Mouse (Mus musculus) fat pad, adult 2 months (tissue): ENCODE data around the gene Hoga1.

ENCODE experiments used
- DNase-seq: peaks from one replicate; pipeline ENCODE4 v3.0.0-alpha.2; 2011; ENCODE audit warnings: low read depth, low spot score; ENCODE audit errors: extremely low read depth

The Hoga1 gene

DNA sequence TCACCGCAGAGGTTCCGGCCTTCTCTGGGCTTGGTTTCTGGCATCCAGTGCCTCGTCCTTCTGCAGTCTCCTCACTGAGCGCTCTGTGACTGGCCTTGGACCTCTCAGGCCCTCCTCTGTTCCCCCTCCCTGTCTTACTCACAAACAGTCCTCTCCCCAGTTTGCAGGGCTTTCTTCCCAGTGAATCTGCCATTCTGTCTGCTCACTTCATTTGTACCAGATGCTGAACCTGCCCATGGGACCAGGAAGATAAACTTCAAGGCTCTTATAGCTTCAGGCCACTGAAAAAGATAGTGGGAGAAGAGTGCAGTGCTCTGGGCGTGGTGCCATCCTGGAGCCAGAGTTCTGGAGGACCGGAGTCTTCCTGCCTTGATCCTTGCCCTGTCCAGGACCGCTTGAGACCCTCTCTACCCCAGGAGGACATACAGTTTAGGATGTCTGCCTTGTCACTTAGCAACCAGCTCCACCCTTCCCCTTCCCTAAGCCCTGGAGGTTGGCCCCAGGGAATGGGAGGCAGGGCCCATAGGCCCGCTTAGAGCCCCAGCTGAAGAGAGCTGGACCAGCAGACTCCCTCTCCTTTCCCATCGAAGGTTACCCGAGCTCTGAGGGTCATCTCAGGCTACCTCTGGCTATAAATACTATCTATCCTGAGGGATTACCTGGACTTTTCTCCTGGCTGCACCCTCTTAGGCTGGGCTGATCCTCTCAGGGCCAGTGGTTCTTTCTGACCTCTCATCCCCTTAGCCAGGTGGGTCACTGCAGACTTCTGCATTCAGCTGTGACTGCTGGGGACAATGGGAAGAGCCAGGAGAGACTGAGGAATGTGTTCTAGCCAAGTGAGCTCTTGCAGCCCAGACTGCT, 23.5 kb upstream of the Hoga1 start:
- no peak for DNase-seq

DNA sequence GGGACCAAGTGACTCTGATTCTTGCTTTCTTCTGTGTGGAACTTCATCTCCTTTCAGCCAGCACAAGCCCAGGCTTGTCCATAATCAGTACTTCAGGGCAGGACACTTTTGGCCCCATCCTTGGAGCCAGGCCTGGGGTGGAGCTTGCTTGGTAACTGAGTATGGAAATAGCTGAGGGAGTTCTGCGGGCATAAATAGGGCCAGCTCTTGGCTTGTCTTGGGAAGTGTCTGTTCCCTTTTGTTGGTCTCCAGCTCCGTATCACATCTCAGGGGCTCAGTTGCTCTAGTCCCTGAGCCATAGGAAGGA, 22.9 kb upstream of the Hoga1 start:
- no peak for DNase-seq

DNA sequence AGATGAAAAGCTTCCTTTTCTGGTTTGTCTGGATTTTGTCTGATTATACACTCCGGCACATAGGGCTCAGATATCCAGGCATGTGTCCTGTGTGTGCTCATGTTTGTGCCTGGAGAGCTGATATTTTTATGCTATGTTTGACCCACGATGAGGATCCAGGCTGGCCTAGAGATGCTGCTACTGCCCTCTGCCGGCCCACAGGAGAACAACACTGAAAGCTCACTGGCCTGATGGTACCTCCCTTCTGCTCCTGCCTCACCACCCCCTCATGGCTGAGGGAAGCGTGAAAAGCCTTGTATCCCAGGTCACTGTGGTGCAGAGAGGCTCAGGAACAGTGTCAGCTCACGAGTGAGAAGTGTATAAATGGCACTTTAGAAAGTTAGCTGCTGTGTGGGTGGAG, 19.3 kb upstream of the Hoga1 start:
- no peak for DNase-seq

DNA sequence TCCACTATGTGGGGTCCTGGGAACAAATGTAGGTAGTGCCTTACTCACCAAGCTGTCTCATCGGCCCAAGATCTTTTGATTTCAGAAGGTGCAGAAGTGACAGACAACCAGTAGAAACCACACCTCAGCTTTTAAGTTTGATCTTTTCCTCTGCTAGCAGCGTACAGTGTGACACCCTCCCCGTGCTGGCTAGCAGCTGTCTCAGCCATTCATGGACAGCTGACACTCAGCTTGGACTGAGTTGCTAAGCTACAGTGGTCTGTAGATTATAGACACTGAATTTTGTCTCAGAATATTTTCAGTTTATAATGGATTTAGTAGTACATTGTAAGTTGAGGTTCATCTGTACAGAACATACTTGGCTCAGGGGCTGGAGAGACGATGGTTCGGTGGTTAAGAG, 14.3 kb upstream of the Hoga1 start:
- DNase-seq = no peak

DNA sequence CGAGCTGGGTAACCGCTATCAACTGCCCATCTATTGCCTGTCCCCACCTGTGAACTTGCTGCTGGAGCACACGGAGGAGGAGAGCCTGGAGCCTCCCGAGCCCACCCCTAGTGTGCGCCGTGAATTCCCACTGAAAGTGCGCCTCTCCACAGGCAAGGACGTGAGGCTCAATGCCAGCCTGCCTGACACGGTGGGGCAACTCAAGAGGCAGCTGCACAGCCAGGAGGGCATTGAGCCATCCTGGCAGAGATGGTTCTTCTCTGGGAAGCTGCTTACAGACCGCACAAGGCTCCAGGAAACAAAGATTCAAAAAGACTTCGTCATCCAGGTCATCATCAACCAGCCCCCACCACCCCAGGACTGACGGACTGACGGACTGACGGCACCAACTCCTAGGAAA, 11.8 kb upstream of the Hoga1 start:
- no peak for DNase-seq

DNA sequence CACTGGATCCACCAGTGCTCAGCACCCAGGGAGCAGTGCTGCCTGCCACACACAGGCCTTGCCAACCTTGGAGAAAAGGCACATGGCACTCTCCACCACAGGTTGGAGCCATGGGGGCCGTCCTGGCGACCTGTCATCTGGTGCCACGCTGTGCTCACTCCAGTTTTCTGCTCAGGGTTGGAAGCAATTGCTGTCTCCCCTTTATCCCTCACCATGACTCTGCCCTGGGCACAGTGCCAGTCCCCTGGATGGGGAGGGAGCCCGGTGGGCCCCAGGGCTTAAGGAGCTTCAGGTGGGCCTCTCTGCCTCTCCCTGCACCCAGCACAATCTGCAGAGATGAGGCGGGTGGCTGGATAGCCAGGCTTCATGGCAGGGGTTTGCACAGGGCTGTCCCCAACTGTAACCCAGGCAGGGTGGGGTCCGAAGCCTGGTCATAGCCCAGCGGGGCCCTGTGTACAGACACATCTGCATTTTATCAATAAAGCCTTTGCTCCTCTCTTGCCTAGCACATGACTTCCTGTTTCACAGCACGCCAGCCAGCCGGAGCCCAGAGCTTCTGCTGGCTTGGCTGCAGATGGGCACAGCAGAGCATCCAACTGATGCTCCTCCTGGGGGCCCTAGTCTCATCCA, 11.1 kb upstream of the Hoga1 start:
- DNase-seq = no peak

DNA sequence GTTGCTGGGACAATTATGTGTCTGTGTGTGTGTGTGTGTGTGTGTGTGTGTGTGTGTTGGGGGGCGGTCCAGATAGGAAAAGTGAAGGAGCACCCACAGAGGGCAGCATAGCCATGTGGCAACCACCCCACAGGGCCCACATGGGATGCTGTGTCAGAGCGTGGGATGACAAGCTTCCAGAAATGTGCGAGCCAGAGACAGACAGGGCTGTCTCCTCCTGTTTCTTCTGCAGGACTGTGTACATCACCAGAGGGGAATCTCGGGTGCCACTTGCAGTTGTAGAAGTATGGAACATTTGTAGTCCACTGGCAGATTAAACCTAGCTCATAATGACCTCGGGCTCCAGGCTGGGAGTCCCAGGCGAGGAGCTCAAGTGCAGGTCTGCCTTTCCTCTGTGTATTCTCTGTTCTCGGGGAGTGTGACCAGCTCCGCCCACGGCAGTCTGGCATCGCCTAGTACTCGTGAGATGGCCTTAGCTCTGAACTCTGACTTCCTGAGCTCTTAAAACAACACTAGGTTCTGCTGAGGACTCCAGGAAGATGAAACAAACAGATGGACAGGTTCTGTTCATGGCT, 10.4 kb upstream of the Hoga1 start:
- DNase-seq = no peak

DNA sequence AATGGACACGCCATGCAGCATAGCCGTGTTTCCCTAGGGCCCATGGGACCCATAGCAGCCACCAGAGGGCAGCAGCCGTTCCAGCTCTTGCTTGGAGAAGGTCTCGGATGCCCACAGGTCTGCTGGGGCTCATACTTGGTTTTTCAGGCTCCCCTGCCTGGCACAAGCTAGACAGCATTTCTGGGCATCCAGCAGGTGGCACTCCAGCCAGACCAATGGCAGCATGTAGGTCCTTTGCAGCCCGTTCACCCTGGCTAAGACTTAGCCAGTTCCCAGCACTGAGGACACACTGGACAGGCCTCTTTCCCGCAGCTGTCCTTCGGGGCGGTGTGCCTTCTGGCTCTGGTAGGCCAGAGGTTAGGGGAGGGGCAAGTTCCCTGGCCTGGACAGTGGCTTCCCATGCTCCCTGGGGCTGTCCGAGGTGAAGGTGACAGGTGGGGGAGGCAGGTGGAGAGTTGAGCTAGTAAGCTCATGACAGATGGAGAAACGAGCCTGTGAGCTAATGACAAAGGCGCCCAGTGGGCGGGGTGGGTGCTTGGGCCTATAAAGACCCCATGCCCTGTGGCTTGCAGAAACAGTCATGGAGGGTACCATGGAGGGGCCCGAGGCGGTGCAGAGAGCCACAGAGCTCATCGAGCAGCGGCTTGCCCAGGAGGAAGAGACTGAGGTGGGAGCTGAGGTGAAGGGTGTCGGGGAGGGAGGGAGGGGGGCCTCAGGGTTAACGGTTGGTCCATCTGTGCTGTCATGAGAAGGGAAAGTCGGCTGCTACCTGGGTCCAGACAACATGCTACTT, 9.8 kb upstream of the Hoga1 start, which contains the start of gene Ankrd2:
Gene Ankrd2, plus strand, starts transcription at position 545 of the 793 bp plus-strand sequence.
- no peak for DNase-seq

DNA sequence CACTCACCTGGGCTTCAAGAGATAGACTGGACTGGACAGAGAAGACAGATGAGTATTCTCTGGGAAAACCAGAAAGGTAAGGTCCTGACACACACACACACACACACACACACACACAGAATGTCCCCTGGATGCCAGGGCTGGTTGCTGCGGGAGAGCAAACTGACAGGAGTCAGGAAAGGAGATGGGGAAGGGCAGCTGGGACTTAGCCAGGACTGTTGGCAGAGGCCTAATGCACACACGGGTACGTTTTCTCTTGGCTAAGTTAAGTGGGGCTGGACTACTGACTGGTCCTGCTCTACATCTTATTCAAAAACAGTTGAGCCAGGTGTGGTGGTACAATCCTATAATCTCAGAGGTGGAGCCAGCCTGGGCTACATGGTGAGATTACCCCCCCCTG, 9.1 kb upstream of the Hoga1 start:
- no peak for DNase-seq

DNA sequence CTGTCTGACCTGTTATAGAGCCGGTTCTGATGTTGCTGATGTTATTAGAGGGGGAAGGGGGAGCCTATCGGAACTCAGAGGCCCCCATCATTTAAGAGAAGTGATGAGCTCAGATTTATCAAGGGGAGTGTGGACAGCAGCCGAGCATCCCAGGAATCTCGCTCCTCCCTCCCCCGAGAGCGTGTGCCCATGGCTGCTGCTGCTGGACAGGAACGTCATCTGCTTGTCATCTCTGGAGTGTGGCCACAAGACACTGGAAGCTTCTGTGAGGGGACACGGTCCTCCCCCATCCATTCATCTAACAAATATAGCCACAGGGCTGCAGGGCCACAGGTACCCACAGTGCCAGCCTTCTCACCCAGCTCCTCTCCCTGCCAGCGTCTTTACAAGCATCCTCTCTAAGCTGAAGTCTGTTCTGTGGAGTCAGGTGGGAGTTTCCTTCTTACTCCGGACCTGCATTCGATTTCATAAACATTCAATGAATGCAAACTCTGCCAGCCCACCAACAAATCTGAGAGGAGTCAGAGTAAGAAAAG, 8.2 kb upstream of the Hoga1 start:
- no peak for DNase-seq

DNA sequence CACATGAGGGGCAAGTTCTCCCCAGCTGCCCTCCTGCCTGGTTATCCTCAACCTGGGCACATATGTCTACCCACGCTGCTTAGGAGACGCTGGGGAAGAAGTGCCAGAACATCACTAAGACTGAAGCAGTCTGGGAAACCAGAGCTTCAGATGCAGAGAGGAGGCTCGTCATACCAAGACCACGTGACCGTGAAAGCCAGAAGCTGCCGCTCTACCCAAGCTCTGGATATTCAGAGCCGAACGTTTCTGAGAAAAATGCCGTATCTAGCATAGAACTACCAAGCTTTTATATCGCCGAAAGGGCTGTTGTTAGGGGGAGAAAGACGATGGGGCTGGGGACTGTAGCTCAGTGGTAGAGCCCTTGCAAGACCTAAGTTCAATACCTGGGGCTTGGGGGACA, 7.1 kb upstream of the Hoga1 start:
- DNase-seq = no peak

DNA sequence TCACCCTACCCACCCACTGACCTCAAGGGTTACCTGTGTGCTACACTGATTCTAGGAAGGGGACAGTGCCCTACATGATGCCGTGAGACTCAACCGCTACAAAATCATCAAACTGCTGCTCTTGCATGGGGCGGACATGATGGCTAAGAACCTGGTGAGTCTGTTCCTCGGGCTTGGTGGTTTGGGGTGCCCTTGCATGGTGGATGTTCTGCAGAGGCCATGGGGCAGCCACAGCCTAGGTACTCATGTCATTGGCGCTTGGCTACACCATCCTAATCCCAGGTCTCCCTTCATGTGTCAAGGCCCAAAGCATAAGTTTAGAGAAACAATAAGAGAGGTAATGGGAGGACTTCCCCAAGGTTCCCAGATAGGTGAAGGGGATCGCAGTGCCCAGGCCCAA, 1.4 kb upstream of the Hoga1 start:
- no peak for DNase-seq

DNA sequence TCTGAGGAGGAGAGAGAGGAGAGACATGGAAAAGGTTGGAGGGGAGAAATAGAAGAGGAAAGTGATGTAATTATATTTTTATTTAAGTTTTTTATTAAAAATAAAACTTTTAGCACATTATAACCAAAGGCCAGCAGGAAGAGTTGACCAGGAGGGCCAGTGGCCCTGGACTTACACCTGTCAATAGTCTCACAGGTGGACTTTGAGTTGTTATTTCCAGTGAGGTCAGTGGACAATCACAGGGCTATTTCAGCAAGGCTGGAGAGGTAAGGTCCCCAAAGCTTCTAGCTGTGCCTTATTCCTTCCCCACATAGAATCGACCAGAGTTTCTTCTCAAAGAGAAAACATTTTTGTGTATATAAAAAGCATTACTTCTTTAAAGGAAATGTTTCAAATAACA, 4.8 kb downstream of the Hoga1 start:
- no peak for DNase-seq

DNA sequence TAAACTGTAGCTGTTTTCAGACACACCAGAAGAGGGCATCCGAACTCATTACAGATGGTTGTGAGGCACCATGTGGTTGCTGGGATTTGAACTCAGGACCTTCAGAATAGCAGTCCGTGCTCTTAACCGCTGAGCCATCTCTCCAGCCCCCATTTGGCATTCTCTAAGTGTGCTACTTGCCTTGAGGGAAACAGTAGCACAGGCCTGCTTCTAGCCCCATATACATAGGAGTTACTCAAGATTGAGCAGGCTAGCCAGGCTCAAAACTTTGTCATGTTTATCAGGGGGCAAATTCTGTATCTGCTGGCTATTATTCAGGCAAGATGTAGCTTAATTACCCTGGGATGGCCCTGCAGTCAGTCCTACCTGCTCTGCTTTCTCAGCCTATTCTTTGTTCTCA, 5.9 kb downstream of the Hoga1 start:
- DNase-seq = no peak

DNA sequence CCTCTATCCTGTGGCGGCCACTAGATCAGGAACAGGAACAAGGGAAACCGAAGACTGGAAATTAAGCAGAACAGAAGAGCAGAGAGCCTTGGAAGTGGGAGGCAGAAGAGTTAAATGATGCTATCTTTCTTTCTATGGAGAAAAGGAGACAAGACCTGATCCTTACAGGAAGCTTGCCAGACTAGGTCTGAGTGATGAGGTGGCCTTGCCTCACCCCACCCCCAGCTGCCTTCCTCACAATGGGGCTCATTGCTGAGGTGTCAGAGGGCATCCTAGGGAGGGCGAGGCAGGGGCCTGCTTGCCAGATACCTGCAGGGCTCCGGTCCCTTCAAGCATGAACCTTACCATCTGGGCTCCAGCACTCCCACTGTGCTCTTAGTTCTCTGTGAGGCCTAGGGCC, 6.5 kb downstream of the Hoga1 start, which contains the start of gene 4933411K16Rik:
Gene 4933411K16Rik, plus strand, starts transcription at position 301 of the 400 bp plus-strand sequence.
- DNase-seq = no peak

DNA sequence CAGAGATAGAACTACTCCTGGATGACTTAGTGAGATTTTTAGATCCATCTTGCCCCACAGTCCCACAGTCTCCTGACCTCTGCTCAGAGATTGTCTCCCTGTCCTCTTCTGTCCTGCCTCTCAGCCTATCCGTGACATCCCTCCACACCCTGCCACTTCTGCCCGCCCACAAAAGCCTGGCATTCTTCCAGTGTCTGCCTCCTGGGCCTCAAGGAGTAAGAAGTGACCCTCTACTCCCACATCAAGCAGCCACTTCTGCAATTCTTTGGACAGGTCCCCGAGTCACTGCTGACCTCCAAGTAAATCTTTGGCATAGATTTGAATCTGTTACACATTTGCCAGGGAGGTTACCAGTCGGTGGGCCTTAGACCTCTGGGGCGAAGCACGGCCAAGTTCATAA, 8.8 kb downstream of the Hoga1 start:
- no peak for DNase-seq

DNA sequence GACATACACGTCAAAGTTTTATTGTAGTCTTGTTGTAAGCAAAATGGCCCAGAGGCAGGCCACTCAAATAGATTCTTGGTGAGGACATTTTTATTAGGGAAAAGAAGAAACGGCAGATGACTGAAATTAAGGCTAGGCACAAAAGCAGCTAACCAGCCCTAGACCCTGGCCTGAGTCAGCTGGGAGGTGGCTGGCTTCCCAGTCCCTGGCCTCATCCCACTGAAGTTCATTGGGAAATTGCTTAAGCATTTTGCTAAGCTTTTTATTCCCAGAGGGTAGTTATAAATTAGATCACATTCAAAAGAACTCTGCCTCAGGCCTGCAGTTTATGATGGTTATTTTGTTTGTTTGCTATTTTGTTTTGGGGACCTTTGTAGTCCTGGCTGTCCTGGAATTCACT, 10.5 kb downstream of the Hoga1 start:
- no peak for DNase-seq

DNA sequence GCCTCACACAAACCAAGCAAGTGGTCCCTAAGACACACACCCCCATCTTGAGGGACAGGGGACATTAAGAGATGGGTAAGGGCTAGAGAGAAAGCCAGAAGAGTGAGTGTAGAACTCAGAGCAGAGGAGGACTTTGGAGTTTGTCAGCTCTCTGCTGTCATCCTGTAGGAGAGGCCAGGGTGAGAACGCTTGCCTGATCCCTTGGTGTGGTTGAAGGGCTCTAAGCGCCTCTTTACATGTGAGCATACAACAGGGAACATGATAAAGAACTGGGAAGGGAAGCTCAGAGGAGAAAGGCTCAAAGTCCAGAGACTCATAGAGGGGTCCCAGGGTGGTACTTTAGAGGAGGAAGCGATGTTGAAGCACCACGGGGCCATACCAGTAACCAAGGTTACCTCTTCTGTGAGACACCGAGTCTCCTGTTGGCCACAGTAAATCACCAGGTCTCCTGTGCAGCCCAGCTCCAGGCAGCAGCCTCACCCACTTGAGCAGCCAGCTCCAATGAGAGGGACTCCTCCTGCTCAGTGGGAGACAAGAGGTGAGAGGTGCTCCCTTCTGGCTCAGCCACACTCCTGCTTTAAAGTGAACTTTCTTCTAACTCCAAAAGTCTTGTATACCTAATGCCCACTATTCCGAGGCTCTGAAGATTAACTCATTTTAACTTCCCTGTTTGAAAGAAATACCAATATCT, 11.5 kb downstream of the Hoga1 start:
- no peak for DNase-seq

DNA sequence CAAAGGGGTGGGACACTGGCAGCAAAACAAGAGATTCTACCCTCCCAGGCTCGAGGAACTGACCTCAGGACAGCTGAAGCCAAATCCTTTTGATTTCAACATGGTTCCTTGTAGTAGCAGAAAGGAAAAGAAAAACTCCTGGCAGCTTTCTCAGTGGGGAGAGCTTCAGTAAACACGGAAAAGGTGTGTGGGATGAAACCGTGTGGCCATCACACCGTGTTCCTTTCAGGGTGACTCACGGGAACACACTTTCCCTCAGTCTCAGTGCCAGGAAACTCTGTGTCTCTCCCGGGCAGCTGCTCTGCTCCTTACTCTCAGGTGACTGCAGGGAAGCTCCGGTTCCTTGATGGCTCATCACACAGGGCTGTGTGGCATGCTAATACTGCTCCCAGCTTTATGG, 13.0 kb downstream of the Hoga1 start:
- DNase-seq = peak; percentile 86

DNA sequence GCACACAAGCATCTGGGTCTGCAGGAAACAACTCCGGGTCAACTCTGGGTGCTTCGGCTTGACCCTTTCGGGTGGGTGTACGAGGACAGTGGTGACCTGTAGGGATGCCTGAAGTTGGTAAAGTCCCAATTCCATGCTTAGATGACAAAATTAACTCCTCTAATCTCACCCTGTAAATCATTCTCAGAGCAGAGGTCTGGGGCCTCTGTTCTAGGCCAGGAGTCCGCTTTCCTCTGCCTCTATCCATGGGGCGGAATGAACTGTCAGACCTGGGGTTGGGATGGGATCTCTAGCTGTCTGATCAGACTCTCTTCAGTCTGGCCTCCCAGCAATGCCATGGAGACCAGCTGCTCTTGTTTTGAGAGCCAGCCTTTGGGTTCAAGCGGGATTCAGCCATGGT, 16.0 kb downstream of the Hoga1 start:
- no peak for DNase-seq
